Mouse (Mus musculus): ENCODE results near the gene Ccdc77.

The Ccdc77 gene

DNA sequence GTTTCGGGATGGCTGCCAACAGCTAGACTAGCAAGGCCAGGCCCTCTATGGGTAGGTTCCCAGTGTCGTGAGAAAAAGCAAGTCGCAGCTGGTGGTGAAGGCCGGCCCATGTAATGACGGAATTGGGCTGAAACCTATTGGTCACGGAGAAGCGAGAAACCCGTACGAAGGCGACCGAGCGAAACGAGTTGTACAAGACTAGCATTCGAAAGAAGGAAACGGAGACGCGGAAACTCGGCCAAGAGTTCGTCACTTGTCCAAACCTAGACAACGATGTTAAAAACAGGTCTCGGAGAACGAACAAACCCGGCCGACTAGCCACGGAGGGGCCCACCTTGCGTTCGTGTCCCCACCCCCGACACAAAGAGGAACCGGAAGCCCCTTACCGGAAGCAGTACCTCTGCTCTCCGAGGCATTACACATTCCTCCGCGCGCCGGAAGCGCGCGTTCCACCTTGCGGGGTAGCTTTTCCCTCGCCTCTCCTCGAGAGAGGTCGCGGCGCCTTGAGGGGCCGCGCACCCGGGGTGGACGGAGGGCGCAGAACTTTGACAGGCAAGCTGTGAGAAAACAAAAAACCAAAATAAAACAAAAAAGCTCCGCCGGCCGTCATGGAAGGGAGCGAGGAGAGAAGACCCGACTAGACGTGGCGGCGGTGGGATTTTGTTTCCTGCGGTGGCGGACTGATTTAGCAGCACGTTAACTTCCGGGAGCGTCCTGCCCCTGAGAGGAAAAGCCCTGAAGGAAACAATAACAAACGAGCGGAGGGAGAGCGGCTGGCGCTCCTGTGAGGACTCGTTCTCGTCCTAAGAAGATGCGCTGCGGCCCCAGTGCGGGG, at the start of gene Ccdc77, which contains the start of gene Kdm5a:
Ccdc77 (minus strand) TSS at position 687 of the 835 bp plus-strand sequence.
Kdm5a (plus strand) TSS at position 437 of the 835 bp plus-strand sequence.
- peak; percentile 93 to 95 for DNase-seq

DNA sequence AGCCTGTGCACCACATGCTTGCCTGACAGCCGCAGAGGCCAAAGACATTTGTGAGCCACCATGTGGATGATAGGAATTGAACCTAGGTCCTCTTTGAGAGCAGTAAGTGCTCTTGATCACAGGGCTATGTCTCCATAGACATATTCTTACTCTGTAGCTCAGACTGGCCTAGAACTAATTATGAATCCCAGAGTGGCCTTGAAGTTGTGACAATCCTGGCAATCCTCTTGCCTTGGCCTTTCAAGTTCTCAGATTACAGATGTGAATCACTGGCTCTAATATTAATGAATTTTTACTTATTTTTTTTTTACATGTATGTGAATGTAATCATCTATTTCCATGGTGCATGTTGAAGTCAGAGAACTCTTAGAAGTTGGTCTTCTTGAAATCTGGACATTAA, 39.8 kb upstream of the Ccdc77 start:
- no peak for DNase-seq

DNA sequence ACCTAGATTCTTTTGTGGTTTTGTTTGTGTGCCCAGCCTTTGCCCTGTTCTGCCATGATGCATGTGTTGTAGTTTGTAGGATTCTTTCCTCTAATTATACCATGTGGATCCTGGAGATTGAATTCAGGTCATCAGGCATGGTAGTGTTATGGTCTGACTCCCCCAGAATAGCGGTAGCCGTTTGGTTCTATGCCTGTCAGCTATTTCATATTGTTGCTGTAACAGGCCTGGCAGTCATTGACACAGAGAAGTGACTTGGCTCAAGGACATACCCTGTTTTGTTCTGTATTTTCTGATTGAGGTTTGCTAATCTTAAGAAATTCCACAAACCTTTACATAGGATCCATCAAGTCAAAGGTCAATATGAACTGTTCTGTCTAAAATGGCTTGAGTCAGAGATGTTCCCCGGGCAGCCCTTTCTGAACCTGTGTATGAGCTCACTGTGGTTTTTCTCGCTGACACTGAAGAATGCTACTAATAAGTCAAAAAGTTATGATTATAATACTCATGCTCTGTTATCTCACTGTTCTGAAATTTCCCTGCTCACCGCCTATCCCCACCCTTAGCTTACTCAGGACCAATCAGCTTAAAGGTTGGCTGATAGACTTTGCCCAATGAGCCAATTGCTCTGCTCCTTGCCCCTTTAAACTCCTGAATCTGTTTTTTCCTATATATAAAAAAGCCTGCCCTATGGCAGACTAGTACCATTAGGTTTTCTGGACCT, 31.6 kb upstream of the Ccdc77 start:
- DNase-seq: no peak

DNA sequence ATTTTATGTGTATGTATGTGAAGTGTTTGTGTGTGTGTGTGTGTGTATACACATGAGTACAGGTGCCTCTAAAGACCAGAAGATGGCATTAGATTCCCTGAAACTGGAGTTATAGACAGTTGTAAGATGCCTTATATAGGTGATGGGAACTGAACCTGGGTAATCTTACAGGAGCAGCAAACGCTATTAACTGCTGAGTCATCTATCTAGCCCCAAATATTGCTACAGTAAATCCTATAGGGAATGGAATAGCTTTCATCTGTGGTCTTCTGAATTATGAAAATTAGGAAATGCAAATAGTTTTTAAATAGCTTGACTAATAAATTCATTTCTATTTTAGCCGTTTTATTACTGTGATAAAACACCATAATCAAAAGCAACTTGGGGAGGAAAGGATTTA, 28.6 kb upstream of the Ccdc77 start:
- no peak for DNase-seq

DNA sequence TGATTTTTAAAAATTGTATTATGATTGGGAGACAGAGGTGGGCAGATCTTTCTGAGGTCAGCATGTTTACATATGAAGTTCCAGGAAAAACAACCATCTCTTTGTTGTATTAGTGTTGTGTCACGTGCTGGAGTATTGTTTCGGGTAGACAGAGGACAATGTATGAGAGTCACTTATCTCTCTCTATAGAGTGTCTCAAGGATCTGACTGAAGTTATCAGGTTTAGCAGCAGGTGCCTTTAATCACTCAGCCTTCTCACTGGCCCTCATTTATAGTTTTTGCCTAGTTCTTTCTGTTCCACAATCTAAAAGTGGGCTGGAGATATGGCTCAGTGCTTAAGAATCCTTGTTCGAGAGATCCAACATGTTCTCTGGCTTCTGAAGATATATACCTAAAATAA, 25.9 kb upstream of the Ccdc77 start:
- DNase-seq: no peak

DNA sequence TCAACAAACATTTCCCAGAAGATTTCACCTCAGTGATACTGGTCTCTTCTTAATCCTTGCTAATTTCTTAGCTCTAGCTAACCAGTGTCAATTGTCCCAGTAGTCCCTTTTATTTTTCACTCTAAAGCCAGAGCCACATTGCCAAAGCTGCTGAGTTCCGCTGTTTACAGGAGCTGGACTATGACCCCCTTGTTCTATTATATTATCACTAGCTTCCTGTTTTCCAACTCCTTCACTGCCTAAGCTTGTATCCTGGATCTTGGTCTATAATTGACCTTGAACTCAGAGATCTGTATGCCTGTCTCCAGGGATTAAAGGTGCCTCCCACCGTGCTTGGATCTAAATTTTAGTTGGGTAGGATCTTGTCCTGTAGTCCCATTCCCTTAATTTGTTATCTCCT, 12.6 kb upstream of the Ccdc77 start:
- no peak for DNase-seq

DNA sequence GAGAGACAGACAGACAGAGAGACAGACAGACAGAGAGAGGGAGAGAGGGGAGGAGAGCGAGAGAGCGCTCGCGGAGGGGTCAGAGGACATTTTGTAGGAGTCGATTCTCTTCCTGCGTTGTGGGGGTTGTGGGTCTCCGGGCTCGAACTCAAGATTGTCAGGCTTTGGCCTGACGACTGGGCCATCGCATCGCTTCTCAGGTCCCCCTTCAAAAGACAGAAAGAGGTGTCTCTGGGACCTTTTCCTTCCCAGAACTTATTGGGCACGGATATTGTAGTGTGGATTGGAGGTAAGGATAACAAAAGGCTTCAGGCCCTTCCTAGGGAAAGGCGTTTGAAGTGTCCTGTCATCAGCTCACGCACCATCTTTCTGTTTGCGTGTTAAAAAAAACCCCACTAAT, 877 bp upstream of the Ccdc77 start:
- no peak for DNase-seq

DNA sequence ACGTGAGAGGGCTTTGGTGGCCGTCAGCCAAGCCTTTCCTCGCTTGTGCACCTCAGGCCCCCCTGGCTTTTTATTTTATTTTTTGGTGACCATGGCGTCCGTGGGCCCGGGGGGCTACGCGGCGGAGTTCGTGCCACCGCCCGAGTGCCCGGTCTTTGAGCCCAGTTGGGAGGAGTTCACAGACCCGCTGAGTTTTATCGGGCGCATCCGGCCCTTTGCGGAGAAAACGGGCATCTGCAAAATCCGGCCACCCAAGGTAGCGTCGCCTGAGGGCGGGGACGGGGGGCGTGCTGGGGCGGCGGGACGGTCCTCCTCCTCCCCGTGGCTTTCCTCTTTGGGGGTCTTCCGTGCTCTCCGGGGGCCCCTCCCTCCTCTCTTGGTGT, 340 bp upstream of the Ccdc77 start:
- DNase-seq: no peak

DNA sequence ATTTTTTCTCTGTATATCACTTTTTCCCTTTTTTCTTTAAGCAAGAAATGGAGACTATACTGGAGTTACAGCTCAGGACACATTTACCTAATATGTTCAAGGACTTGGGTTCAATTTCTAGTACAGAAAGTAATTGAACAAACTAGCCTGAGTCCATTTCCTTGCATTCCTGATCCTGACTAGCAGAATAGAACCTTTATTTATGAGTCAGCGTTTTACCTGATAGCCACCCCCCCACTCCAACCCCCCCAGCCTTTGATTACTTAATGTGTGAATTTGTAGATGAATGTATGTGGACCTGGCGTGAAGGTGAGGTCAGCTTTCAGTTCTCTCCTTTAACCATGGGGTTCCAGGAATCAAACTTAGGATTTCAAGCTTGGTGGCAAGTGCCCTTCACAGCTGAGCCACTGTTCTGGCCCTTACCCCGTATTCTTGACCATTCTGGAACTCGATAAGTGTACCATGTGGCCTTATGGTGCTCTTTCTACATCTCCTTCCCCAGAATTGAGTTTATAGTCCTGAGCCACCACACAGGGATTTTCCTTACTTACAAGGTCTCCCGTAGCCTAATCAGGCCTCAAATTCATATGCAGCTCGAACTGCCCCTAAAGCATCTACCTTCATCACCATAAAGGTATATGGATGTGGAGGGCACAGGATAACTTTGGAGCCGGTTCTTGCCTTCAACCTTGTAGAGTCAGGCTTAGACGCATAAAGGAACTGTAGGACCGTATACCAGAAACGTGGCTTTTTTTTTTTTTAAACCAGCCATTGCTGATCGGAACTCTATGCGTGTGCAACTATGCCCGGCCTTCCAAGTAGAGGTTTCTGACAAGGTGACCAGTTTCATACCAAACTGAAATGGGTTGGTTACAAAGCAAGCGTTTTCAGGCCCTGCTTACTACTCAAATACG, 1.1 kb downstream of the Ccdc77 start:
- DNase-seq: no peak

DNA sequence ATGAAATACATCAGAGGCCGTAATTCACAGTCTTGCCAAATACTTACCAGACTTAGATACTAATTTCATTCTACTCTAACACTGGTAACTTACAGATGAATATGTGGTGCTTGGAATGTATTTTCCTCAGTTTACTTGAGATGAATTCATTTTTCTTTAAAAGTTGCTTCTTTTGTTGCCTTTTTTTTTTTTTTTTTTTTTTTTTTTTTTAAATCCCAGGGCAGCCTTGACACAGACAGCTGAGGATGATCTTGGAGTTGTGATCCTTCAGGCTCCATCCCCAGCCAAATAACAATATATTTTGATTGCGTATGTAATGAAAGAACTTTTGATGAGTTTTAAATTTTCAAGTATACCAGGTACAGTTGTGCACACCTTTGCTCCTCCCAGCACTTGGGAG, 2.0 kb downstream of the Ccdc77 start:
- DNase-seq: no peak

DNA sequence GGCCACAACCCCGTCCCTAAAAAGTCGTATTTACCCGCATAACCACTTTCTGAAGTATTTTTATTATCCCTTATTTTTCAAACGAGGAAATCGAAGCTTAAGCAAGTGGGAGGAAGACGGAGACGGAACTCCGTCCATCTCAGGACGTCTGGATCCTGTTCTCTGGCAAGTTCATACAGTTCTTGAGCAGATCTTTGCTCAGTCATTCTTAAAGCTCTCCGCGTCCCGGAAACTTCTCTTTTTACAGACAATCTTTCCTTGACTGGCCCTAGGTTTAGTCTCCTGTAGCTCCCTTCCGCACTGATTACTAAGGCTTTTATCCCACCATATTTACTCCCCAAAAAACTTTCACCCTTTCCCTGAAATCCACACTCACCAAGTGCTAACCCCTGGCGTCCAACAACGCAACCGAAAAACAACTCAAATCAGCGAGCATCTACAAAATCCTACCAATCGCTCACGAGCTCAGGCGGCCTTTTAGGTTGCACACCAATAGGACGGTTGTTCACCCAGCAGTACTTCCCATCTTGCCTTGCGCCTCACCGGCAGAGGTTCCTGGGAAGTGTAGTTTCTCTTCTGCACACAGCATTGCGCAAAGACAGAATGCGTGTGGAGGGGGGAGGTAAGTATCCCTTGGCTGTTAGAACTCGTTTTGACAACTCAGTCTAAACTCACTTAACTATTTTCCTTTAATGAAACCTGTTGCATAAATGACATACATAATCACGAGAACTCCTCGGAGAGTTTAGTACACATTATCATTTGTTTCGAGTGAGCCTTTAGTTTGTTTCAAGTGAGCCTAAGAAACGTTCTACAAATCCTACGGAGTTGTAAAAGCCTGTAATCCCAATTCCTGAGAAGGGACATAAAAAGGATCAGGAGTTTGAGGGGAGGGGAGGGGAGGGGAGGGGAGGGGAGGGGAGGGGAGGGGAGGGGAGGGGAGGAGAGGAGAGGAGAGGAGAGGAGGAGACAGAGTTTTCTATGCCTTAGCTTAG, 6.9 kb downstream of the Ccdc77 start:
- peak; percentile 87 to 90 for DNase-seq

DNA sequence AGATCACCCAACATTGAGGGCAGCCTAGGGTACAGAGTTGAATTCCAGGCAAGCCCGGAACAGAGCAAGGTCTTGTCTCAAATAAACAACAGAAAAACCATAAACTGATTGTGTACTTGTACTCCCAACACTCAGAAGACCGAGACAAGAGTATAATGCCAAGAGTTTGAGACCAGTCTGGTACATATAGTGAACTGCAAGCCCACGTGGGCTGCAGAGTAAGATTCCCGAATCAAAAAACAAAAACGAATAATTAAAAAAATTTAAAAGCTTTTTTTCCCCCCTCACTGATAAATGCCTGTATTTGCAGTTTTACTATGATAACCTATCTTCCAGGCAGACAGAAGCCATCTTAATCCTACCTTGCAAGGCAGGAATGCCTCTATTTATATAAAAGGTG, 7.7 kb downstream of the Ccdc77 start:
- no peak for DNase-seq

DNA sequence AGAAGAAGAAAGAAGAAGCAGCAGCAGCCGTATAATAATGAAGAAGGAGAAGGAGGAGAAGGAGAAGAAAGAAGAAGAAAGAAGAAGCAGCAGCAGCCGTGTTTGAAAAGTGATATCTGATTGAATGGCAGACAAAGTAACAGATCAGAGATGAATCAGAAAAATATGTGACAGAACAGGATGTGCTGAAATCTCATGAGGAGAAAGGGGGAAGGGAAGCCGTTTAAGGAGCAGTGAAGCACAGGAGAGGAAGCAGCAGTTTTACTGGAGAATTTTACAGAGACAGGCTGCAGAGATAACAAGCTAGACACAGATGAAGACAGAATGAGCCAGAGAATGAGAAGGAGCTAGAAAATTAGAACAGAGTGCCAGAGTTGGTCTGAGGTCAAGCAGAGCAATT, 15.2 kb downstream of the Ccdc77 start:
- no peak for DNase-seq

DNA sequence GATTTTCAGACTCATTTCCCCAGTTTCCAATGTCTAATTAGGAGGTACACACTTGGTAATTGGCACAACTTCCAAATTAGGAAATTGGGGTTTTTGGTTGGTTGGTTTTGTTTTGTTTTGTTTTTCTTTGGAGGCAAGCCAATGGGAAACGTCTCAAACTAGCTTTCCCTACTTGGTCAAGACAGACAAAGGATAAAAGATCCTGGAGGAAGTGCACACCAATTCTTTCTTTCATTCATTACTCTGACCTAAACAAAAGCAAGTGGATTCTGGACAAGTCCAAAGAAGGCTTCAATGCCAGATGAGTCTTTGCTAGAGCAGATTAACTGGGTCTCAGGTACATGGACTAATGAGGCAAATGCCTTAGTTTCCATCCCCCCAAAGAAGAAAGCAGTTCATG, 20.2 kb downstream of the Ccdc77 start:
- no peak for DNase-seq

DNA sequence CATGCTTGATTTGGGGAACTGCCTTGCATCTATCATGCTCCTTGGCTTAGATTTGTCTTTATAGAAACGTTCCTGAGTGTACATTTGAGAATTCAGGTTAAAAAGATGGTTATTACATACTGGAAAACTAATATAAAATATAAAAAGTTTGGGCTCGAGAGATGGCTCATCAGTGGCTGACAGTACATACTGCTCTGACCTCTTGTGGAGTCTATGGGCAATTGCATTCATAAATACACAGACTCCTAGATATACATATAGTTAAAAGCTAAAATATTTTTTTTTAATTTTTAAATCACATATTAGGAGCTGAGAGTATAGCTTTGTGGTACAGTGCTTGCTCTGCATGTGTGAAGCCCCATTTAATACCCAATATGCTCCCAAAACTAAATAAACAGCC, 31.8 kb downstream of the Ccdc77 start:
- no peak for DNase-seq

DNA sequence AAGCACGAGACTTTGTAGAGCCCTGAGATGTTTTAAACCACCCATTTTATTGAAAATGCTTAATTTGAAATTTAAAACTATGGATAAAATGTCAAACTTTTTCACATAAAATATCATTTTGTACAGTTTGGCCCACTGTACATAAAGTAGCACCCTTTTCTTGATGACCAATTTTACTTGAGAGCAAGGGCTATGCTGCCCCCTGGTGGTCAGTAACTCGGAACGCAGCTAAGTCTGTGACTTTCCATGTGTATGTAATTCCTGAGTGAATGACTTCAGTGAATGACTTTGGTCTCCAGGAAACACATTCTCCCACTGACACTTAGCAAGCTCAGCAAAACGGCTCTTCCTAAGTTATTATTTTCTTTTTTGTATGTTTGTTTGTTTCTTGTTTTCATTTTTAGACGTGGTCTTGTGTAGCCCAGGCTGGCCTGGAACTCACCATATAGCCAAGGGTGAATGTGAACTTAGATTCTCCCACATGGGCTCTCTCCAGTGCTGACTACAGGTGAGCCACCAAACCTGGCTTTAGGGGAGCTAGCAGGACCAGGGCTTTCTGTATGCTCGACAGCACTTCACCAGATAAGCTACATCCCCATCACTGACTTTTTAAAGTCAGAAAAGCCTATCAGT, 39.8 kb downstream of the Ccdc77 start:
- DNase-seq: peak; percentile 29 to 73

DNA sequence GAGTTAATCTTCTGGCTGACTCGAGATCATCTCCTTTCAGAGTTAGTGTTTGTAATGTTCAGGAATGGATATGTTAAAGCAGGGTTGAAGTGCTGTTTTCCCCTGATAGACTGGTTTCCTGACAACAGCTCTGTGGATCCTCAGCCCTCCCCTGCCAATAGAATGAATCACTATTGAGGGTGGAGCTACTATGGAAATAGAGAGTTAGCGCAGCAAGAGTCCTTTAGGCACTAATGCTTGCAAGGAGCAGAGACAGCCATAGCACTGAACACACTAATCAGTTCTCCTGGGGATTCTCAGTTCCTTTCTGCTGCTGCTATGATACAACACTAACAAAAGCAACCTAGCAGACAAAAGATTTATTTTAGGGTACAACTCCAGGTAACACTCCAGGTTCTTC, 43.8 kb downstream of the Ccdc77 start:
- no peak for DNase-seq

DNA sequence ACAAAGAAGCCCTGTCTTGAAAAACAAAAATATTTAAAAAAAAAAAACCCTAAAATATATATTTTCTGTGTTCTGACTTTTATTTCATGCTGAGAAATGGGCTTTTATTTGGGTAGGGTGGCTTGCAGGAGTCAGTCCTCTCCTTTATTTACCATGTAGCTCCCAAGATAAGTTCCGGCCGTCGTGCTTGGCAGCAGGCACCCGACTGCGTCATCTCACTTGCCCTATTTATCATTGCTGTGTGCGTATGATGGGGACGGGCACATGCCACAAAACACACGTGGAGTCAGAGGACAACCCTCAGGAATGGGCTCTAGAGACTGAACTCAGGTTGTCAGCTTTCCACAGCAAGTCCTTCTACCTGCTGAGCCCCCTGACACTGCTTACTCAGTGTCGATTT, 45.0 kb downstream of the Ccdc77 start:
- DNase-seq: peak in 1 of 2 experiments; percentile 6

DNA sequence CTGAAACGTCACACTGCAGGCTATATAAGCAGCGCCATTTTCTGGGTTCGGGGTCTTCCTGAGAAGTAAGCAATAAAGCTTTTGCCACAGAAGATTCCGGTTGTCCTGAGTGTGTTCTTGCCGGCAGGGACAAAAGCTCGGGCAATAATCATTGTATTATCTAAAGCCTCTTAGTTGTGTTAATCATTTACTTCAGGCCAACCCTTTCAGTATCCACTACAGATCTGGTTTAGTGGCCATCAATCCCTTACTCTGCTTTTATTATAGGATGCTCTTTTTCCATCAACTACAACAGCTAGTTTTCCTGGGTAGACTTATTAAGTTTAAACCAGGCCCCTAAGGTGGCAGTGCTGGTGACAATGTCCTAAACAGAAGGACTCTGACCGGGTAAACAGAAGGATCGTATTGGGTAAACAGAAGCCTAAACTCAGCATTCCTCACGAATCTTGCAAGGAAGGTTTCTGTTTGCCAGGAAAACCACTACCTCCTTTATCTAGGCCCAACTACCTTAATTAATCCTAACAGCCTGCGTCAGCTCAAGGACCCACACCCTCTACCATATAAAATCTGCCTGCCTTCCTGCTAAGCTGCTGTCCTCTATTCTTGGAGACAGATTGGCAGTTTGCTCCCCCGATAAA, 45.8 kb downstream of the Ccdc77 start:
- no peak for DNase-seq

DNA sequence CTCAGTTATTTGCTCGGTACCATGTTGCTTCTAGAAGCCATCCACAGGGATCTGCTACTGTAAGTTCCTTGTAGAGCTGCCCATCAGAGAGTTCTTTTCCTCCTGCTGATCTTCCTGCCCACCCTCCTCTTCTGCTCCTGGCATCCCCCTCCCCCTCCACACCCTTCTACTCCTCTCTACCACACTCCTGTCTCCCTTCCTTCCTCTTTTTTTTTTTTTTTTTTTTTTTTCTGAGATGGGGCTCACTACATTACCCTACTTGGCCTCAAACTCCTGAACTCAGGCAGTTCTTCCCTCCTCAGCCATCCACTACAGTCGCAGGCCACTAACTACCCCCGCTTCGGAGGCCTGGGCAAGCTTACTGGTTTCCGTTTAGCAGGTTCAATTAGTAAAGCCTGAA, 51.7 kb downstream of the Ccdc77 start:
- no peak for DNase-seq

DNA sequence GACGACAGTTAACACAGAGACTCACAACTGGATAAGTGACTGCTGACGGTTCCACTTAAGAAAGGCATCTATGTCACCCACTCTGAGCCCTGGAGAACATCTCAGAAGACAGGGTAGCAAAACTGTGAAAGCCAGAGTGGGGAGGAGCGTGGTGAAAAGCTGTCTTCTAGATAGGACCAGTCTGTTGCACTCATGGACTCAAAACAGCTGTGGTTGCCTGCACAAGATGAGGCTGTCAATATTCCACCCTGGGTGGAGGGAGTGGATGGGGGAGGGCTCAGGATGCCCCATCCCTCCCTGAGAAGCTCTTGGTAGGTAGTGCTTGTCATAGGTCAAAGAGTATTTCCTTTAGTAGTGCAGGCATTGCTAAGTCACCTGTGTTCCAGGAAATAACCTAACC, 54.4 kb downstream of the Ccdc77 start:
- no peak for DNase-seq

Data from lung, postnatal 4 days (tissue).